Mouse (Mus musculus): ENCODE data around the gene Eloa. TPM values are rescaled to one million over a fixed set of nuclear protein-coding genes. Genes with fewer than 3 reads are reported as not detected.

Eloa gene
- polyA plus RNA-seq, 1 experiment, result 69.3 TPM

GRCm38 (mm10) chr4:135972556-135972906 lies 49.0 kb downstream of the Eloa start, which contains the start of gene Lypla2:
Lypla2 (minus strand) TSS chr4:135972626.
- H3K27ac ChIP-seq (ENCODE audit: insufficient read depth, low read depth, low read length), result peak within 1 kb of the TSS; percentile 79
- TF ChIP-seq CTCF (IDR thresholded peaks at IDR 0.05; ENCODE audit: low read depth, low read length), result no peak
- no peak; the same call in 1 of the 2 replicates for TF ChIP-seq POLR2A (IDR thresholded peaks at IDR 0.05; ENCODE audit: borderline replicate concordance, low read depth, low read length)
- H3K4me3 ChIP-seq (ENCODE audit: insufficient read depth, low read length), result peak within 1 kb of the TSS; percentile 92
- H3K4me1 ChIP-seq (ENCODE audit: control insufficient read depth, insufficient read depth, low read length), result peaks cover 24% of the 10 kb centered on the region

- H3K4me3 ChIP-seq (ENCODE audit: insufficient read depth, low read length), result peak overlapping the region; percentile 92
- H3K27ac ChIP-seq (ENCODE audit: insufficient read depth, low read depth, low read length), result 0 out of 2 replicates have a peak overlapping the region, but pooled peaks have one; percentile 16
- TF ChIP-seq CTCF (IDR thresholded peaks at IDR 0.05; ENCODE audit: low read depth, low read length), result no peak
- TF ChIP-seq POLR2A (IDR thresholded peaks at IDR 0.05; ENCODE audit: borderline replicate concordance, low read depth, low read length), result no peak; the same call in 1 of the 2 replicates
- peaks cover 24% of the 10 kb centered on the region for H3K4me1 ChIP-seq (ENCODE audit: control insufficient read depth, insufficient read depth, low read length)
Measured at GRCm38 (mm10) chr4:135971805-135972555, 49.6 kb downstream of the Eloa start.

DNA sequence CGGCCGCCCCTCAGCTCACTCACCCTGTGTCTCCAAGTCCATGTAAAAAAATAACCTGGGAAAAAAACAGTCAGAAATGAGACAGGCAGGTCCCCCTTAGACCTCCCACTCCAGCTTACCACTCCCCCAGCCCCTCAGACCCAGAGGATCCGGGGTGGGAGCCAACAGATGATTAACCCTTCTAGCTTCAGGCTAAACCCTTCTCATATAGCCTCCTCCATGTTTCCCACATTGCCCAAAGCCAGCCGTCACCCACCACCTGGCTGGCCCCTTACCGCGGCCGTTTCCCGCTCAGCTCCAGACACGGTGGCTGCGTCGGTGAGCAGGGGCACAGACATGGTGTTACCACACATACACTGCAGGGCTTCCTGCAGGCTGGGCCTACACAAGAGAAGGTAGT lies 51.0 kb downstream of the Eloa start:
- no peak overlapping the region for H3K27ac ChIP-seq (ENCODE audit: insufficient read depth, low read depth, low read length)
- peaks cover 24% of the 10 kb centered on the region for H3K4me1 ChIP-seq (ENCODE audit: control insufficient read depth, insufficient read depth, low read length)
- TF ChIP-seq POLR2A (IDR thresholded peaks at IDR 0.05; ENCODE audit: borderline replicate concordance, low read depth, low read length) (no peak), CTCF (IDR thresholded peaks at IDR 0.05; ENCODE audit: low read depth, low read length) (no peak)
- no peak overlapping the region for H3K4me3 ChIP-seq (ENCODE audit: insufficient read depth, low read length)

- TF ChIP-seq CTCF (IDR thresholded peaks at IDR 0.05; ENCODE audit: low read depth, low read length), result no peak
- TF ChIP-seq POLR2A (IDR thresholded peaks at IDR 0.05; ENCODE audit: borderline replicate concordance, low read depth, low read length), result no peak
- H3K4me1 ChIP-seq (ENCODE audit: control insufficient read depth, insufficient read depth, low read length), result peaks cover 27% of the 10 kb centered on the region
- H3K4me3 ChIP-seq (ENCODE audit: insufficient read depth, low read length), result no peak overlapping the region
- H3K27ac ChIP-seq (ENCODE audit: insufficient read depth, low read depth, low read length), result no peak overlapping the region
Measured at GRCm38 (mm10) chr4:135969070-135969750, 52.4 kb downstream of the Eloa start.

- H3K4me1 ChIP-seq (ENCODE audit: control insufficient read depth, insufficient read depth, low read length), result peaks cover 19% of the 10 kb centered on the region
- no peak overlapping the region for H3K4me3 ChIP-seq (ENCODE audit: insufficient read depth, low read length)
- no peak overlapping the region for H3K27ac ChIP-seq (ENCODE audit: insufficient read depth, low read depth, low read length)
- TF ChIP-seq CTCF (IDR thresholded peaks at IDR 0.05; ENCODE audit: low read depth, low read length) (no peak), POLR2A (IDR thresholded peaks at IDR 0.05; ENCODE audit: borderline replicate concordance, low read depth, low read length) (no peak)
Measured at GRCm38 (mm10) chr4:135968271-135968869, 53.2 kb downstream of the Eloa start.

DNA sequence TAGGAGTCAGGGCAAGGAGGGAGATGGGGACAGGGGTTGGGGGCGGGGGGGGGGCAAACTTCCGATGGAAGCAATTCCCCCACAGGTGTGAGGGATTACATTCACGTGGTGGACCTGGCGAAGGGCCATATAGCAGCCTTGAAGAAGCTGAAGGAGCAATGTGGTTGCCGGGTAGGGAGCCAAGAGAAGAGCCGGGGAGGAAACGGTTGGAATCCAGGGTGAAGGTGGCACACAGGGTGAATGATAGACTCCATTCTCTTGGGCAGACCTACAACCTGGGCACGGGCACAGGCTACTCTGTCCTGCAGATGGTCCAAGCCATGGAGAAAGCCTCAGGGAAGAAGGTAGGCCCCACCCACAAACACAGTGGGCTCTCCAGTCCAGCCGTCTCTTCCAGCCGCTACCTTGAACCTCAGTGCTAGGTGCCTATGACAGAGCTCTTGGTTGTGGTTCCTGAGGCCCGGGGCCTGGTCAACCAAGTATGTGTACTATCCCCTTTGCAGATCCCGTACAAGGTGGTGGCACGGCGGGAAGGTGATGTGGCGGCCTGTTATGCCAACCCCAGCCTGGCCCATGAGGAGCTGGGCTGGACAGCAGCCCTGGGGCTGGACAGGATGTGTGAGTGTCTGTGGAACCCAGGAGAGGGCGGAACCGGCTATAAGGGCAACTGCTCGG lies 54.3 kb downstream of the Eloa start:
- no peak for TF ChIP-seq CTCF (IDR thresholded peaks at IDR 0.05; ENCODE audit: low read depth, low read length)
- no peak for TF ChIP-seq POLR2A (IDR thresholded peaks at IDR 0.05; ENCODE audit: borderline replicate concordance, low read depth, low read length)
- no peak overlapping the region for H3K27ac ChIP-seq (ENCODE audit: insufficient read depth, low read depth, low read length)
- no peak overlapping the region for H3K4me3 ChIP-seq (ENCODE audit: insufficient read depth, low read length)

DNA sequence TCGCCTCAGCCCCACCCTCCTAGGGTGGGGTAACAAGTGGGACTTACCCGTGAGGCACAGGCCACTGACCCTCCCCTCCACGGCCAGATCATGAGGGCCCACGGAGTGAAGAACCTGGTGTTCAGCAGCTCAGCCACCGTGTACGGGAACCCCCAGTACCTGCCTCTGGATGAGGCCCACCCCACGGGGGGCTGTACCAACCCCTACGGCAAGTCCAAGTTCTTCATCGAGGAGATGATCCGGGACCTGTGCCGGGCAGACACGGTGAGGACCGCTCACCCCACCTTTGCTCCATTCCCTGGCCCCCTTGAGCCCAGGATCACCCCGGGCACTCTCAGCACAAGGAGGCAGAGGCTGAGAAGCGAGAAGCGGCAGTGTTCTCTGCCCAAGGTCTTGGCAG lies 55.3 kb downstream of the Eloa start:
- Histone ChIP-seq H3K4me1 (ENCODE audit: control insufficient read depth, insufficient read depth, low read length) (peaks cover 10% of the 10 kb centered on the region), H3K4me3 (ENCODE audit: insufficient read depth, low read length) (no peak overlapping the region), H3K27ac (ENCODE audit: insufficient read depth, low read depth, low read length) (no peak overlapping the region)
- TF ChIP-seq POLR2A (IDR thresholded peaks at IDR 0.05; ENCODE audit: borderline replicate concordance, low read depth, low read length) (no peak), CTCF (IDR thresholded peaks at IDR 0.05; ENCODE audit: low read depth, low read length) (no peak)

More for the DNA sequence above, 54.3 kb downstream of the Eloa start:
- peaks cover 13% of the 10 kb centered on the region for H3K4me1 ChIP-seq (ENCODE audit: control insufficient read depth, insufficient read depth, low read length)

GRCm38 (mm10) chr4:135965113-135965512 lies 56.5 kb downstream of the Eloa start:
- H3K4me1 ChIP-seq (ENCODE audit: control insufficient read depth, insufficient read depth, low read length), result peaks cover 9% of the 10 kb centered on the region
- peak overlapping the region; percentile 75; the same call in 1 of the 2 replicates for H3K4me3 ChIP-seq (ENCODE audit: insufficient read depth, low read length)
- H3K27ac ChIP-seq (ENCODE audit: insufficient read depth, low read depth, low read length), result peak overlapping the region; percentile 38
- no peak for TF ChIP-seq POLR2A (IDR thresholded peaks at IDR 0.05; ENCODE audit: borderline replicate concordance, low read depth, low read length)
- no peak for TF ChIP-seq CTCF (IDR thresholded peaks at IDR 0.05; ENCODE audit: low read depth, low read length)

DNA sequence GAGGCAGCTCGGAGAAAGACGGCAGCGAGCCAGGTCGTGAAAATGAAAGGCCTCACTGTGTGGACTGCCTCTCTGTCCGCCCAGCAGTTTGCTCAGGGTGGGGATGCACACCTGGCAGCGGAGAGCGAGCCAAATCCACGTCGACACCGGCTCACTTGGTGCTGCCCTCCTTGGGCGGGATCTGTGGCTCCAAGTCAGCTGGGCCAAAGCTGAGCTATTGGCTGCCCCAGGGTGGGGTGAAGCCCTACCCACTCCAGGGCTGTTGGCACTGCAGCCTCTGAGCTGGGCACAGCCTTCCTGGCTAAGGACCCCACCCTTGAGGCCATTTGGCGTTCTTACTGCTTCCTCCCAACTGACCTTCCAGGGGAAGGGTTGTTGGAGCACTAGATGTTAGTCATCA lies 57.1 kb downstream of the Eloa start:
- Histone ChIP-seq H3K4me3 (ENCODE audit: insufficient read depth, low read length) (peak overlapping the region; percentile 75), H3K27ac (ENCODE audit: insufficient read depth, low read depth, low read length) (peak overlapping the region; percentile 38), H3K4me1 (ENCODE audit: control insufficient read depth, insufficient read depth, low read length) (peaks cover 9% of the 10 kb centered on the region)
- TF ChIP-seq POLR2A (IDR thresholded peaks at IDR 0.05; ENCODE audit: borderline replicate concordance, low read depth, low read length), result no peak
- TF ChIP-seq CTCF (IDR thresholded peaks at IDR 0.05; ENCODE audit: low read depth, low read length), result no peak

Measured in bone marrow macrophage, adult 2 months (primary cell).